Mouse (Mus musculus): ENCODE data around the gene Surf1.

Surf1 gene

GRCm38 (mm10) chr2:26927745-26928476 lies 11.6 kb upstream of the Surf1 start:
- DNase-seq (ENCODE audit: low spot score in 2 of 2), result no peak

DNA sequence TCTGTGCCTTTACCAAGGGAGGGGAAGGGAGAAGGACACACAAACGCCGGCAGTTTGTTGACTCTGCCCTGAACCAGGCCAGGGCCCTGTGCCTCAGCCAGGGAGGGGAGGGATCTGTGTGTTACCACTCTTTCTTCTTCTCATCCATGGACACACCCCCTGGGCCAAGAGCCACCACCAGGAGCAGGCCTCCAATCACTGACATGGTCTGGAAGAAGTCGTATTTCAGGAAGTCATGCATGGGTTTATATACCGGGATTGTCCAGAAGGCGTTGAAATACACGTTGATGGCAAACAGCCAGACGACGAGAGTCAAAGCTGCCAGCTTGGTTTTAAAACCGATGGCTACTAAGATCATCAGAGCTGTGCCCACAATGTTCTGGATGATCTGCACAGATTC lies 5.5 kb upstream of the Surf1 start:
- no peak for DNase-seq (ENCODE audit: low spot score in 2 of 2)

DNA sequence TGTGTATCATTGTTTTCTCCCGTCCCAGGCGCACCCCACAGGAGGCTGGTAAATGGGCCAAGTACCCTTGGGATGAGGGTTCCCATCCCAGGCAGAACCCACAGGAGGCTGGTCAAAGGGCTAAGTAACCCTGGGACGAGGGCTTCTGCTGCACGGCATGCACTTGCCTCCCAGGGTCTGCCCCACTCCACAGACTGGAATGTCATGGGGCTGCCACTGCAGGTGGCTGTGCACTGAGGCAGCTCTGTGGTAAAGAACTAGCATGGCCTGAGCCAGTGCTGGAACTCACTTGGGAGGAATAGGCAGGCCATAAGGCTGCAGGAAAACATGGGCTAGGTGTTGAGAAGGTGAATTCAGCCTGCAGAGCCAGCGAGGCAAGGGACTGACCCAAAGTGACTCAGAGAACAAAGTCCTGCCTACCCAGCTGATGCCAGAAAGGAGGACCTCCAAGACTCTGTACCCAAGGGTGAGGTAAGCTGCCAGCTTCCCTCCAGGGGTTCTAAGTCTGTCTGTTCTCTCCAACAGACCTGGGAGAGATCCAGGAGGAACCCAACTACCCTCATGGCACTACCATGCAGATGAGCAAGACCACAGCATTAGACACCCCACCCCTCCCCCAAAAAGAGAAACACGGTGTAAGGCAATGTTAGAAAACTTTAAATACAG lies 4.0 kb upstream of the Surf1 start:
- DNase-seq (ENCODE audit: low spot score in 2 of 2), result no peak

DNA sequence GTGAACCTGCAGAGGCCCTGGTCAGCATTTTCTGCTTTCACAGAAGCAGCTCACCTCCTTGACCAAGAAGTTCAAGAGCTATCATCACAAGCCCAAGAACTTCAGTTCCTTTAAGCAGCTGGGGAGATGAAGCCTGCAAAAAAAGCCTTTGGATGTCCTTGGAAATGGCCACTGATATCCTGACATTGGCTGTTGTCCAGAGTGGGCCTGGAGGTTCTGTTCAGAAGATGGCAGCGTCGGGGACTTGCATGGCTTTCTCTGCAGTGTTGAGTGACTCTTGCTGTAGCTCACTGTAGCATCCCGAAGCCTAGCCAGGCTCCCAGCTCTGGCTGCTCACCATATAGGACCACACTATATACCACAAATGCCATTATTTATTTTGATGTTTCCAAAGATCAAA lies 3.4 kb upstream of the Surf1 start:
- no peak for DNase-seq (ENCODE audit: low spot score in 2 of 2)

GRCm38 (mm10) chr2:26916738-26917137 lies 408 bp upstream of the Surf1 start:
- no peak for DNase-seq (ENCODE audit: low spot score in 2 of 2)

- DNase-seq (ENCODE audit: low spot score in 2 of 2), result no peak
Observed at GRCm38 (mm10) chr2:26914148-26914941, 2.0 kb downstream of the Surf1 start.

DNA sequence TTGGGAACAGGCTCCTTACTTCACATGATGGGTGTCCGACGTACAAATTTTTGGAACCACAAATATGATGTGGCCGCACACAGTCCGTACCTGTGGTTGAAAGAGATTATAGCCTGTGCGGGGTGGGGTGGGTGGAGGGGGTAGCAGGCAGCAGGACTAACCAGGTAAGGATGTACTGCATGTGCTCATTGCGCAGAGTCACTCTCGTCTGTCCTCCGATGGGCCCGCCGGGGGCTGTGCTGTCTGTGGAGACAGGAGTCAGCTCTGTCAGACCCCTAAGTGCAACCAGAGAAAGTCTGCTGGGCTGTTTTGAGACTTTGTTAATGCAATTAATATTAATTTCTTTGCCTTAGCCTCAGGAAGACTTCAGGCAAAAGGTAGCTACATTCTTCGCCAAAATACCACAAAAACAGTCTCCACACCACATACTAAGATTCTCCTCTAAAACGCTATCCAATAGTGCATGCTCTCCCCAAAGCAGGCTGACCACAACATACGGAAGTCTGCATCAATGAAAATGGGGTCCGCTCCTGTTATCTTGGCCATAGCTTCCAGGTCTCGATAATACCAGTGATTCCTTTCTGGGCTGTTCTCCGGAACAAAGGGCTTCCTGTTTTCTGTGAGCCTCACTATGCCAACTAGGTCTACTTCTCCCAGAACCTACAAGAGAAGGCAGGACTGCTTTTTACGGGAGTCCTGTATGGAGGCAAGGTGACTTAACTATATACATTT lies 2.7 kb downstream of the Surf1 start:
- no peak for DNase-seq (ENCODE audit: low spot score in 2 of 2)

DNA sequence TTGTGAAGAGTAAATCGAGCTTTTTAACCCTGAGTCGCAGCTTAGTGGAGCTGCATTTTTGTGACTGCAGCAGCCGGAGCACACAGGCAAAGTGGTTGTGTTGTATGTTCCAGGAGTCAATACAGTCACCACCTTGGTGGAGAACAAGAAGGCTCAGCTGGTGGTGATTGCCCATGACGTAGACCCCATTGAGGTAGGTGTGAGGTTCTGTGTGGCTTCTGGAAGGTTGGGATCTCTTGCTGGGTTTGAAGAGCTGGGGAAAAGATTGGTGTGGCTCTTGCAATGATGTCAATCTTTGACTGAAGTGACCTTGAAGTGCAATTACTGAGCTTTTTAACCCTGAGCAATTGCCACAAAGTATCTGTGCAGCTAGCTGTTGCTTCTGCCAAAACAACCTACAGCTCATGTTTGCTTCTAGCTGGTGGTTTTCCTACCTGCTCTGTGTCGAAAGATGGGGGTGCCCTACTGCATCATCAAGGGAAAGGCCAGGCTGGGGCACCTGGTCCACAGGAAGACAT lies 4.0 kb downstream of the Surf1 start:
- no peak for DNase-seq (ENCODE audit: low spot score in 2 of 2)

- peak in 1 of 2 experiments; percentile 31 for DNase-seq (ENCODE audit: low spot score in 2 of 2)
Observed at GRCm38 (mm10) chr2:26910994-26911765, 5.2 kb downstream of the Surf1 start.

DNA sequence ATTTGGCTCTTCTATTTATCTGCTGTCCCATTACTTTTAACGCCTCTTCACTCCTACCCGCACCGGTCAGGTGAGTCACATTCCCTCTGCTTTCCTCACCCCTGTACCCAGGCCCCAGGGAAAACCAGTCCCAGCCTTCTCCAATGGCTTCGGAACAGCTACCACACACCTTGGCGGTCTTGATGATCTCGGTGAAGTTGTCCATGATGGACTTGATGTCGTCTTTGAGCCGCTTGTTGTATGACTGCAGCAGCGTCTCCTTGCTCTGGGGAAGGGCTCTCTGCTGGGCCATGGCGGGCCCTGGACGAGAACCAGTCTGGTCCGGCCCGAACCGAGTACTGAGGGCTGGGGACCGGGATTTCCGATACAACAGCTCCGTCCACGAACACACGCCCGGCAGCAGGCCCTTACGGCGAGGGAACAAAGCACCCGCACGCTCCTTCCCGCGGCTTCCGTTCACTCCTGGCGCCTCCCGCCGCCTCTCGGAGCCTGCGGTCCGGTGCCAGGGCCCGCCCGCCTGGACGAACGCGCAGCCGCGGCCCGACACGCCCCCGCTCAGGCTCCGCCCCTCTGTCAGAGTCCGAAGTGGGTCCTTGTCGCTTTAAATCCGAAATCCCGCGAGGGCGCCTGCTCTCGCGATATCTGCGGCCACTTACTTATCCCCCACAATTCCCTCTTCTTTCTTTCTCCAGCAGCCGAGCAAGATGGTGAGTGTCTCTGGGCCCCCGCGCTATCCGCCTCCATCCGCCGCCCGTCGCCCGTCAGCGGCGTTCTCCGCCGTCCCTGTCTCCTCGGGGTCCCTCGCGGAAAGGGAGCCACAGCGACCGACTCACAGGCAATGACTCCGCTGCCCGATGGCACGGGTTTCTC lies 6.0 kb downstream of the Surf1 start, which contains the start of the genes Med22 and Rpl7a:
Med22 (minus strand) TSS at position 554 of the 870 bp plus-strand sequence.
Rpl7a (plus strand) TSS at position 641 of the 870 bp plus-strand sequence.
- peak; percentile 100 for DNase-seq (ENCODE audit: low spot score in 2 of 2)

GRCm38 (mm10) chr2:26909387-26909784 lies 6.9 kb downstream of the Surf1 start:
- no peak for DNase-seq (ENCODE audit: low spot score in 2 of 2)

GRCm38 (mm10) chr2:26908710-26909386 lies 7.5 kb downstream of the Surf1 start:
- DNase-seq (ENCODE audit: low spot score in 2 of 2), result no peak

DNA sequence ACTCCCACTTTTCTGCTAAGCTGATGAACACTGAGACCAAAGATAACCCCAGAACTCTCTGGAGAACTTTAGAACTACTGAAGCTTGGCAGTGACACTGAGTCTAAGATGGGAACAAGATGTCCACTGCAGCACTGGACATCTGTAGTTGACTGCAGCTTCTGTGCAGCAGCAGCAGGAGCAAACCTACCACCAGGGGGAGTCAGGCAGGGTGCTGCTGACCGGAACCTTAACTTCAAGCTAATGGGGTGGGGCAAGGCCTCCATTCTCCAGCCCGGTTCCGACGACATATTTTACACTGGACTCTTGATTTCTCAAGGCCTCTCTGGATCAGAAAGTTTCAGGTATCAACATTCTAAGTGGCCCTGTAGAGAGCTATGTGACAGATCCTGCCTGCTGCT lies 9.2 kb downstream of the Surf1 start:
- DNase-seq (ENCODE audit: low spot score in 2 of 2), result peak in 1 of 2 experiments; percentile 32

DNA sequence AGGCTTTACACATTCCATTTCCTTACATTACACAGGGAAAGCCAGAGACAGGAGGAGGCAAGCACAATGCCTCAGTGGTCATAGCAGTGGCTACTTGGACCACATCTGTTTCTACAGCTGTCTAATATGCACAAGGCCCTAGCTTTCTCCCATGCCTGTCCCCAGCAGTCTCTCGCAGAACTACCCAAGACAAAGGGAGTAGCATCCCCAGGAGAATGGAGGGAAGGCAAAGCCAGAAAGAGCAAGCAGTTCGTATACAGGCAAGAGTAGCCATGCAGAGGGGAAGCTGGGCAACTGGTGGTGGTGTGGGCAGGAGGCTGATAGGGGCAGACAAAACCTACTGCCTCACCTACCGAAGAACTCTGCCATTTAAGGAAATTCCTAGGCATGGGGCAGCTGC lies 9.9 kb downstream of the Surf1 start:
- no peak for DNase-seq (ENCODE audit: low spot score in 2 of 2)

GRCm38 (mm10) chr2:26905936-26906335 lies 10.4 kb downstream of the Surf1 start:
- DNase-seq (ENCODE audit: low spot score in 2 of 2), result no peak

DNA sequence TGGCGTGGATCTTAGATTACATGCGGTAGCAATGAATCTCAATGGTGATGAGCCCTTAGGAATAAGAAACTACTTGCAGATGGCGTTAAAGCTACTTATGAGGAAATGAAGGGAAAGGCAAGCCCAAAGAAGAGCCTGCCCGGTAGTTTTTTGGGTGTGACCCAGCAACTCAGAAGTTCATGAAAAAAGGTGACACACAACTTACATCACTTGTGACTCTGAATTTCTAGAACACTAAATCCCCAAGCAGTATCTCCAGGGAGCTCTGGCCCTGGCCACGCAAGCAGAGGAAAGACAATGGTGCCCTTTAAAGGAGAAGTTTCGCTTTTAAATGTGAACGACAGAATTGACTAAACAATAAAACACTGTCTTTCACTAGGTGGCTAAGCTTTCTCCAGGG lies 13.0 kb downstream of the Surf1 start:
- DNase-seq (ENCODE audit: low spot score in 2 of 2), result no peak

DNA sequence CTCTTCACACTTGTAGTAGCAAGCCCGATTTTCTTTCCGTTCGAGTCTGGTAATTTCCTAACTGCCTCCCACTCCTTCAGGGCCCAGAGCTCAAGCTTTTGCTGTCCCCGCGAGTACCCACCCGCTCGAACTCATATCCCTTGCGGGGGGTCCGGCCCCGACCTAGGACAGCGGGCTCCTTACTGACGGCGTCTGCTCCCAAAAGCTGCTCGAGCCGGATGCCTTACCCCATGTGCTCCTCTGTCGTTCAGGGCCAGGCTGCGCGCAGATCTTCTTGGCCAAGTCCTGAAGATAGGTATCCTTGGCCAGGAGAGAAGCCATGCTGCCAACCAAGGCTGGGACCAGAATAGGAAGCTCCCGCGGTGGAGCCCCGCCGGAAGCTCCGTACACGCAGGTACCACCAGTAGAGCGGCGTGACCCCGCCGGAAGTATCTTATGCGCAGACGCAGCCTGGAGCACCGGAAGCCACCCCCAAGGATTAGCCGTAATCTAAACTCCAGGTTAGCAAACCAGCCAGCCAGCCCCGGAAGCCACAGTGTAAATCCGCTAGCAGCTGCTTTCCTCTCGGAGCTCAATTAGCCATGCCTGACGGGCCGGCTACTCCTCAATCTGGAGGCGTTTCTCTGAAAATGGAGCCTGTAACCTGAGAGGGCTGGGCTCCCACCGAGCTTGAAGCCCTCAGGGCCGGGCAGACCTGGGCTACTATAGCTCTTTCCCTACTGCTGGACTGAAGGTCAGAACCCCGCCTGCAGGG lies 13.7 kb downstream of the Surf1 start, which contains the start of gene Surf6:
Surf6 (minus strand) TSS at position 413 of the 754 bp plus-strand sequence.
- peak; percentile 94 to 96 for DNase-seq (ENCODE audit: low spot score in 2 of 2)

- no peak for DNase-seq (ENCODE audit: low spot score in 2 of 2)
Observed at GRCm38 (mm10) chr2:26901834-26902400, 14.4 kb downstream of the Surf1 start.
